In the genomic region with DNA sequence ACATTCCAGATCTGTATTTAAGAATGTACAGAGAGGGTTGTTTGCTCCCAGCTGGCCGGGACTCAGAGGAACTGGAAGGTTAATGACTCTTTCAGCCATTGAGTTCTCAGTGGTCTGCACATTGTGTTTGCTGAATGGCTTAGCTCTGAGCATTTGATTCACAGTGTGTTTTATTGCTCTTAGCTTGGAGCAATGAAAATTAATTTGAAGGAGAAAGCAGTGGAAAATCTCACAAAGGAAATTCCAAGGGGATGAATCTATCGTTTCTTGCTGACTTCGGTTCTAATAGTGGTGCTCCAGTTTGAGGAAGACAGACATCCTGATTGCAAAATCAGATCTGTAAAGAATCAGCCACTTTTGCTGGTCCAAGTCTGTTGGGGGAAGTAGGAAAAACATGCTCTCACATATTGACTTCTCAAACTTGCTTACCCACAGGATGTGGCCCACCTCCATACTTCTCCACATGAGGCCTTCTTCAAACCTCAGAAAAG, we compare ENCODE assay signal across 8 mouse cellular contexts.
A peak's percentile ranks its signal among the peaks of the same experiment; 100 is the strongest.
DNase-seq lines count a peak whose midpoint lies in the region; ATAC-seq and TF ChIP-seq lines count a peak whose summit lies in the region.

No protein-coding gene starts in this region.

- H3K27ac ChIP-seq in hindbrain, embryonic 15.5 days (replicated peaks), result peak overlapping the region; percentile 1; the same call in 1 of the 2 replicates
- no peak overlapping the region for H3K27ac ChIP-seq in hindbrain, embryonic 10.5 days
- 0 out of 2 replicates have a peak overlapping the region, but pooled peaks have one; percentile 32 for H3K27ac ChIP-seq in midbrain, postnatal 0 days (ENCODE audit: low read depth, low read length)
- H3K27ac ChIP-seq in midbrain, embryonic 10.5 days (replicated peaks), result no peak overlapping the region
- H3K27ac ChIP-seq in neural tube, embryonic 13.5 days (replicated peaks), result peak overlapping the region; percentile 50
- H3K27ac ChIP-seq in stomach, postnatal 0 days (replicated peaks), result no peak overlapping the region

- H3K9ac ChIP-seq in hindbrain, embryonic 15.5 days, result no peak overlapping the region
- H3K9ac ChIP-seq in midbrain, postnatal 0 days (replicated peaks; ENCODE audit: low read length, poor library complexity, severe bottlenecking), result no peak overlapping the region
- H3K9ac ChIP-seq in neural tube, embryonic 13.5 days, result no peak overlapping the region
- no peak overlapping the region for H3K9ac ChIP-seq in stomach, postnatal 0 days (ENCODE audit: low read length)

- no peak for TF ChIP-seq CTCF in midbrain, postnatal 0 days (IDR thresholded peaks at IDR 0.05)
- no peak for TF ChIP-seq CTCF in stomach, postnatal 0 days (IDR thresholded peaks at IDR 0.05; ENCODE audit: low read depth)

- no peaks in the 10 kb centered on the region for H3K36me3 ChIP-seq in hindbrain, embryonic 15.5 days
- H3K36me3 ChIP-seq in hindbrain, embryonic 10.5 days, result no peaks in the 10 kb centered on the region
- H3K36me3 ChIP-seq in midbrain, postnatal 0 days (ENCODE audit: insufficient read depth, low read length), result no peaks in the 10 kb centered on the region; the same call in 1 of the 2 replicates
- H3K36me3 ChIP-seq in midbrain, embryonic 10.5 days, result no peaks in the 10 kb centered on the region
- H3K36me3 ChIP-seq in neural tube, embryonic 13.5 days, result no peaks in the 10 kb centered on the region
- H3K36me3 ChIP-seq in stomach, postnatal 0 days (ENCODE audit: control insufficient read depth, insufficient read depth, low read length), result no peaks in the 10 kb centered on the region

- H3K4me3 ChIP-seq in hindbrain, embryonic 15.5 days, result no peak overlapping the region
- no peak overlapping the region for H3K4me3 ChIP-seq in hindbrain, embryonic 10.5 days
- H3K4me3 ChIP-seq in midbrain, postnatal 0 days (ENCODE audit: low read depth, low read length), result no peak overlapping the region
- no peak overlapping the region for H3K4me3 ChIP-seq in midbrain, embryonic 10.5 days
- no peak overlapping the region for H3K4me3 ChIP-seq in neural tube, embryonic 13.5 days
- H3K4me3 ChIP-seq in stomach, postnatal 0 days (ENCODE audit: low read depth, low read length), result no peak overlapping the region

- no peaks in the 10 kb centered on the region for H3K9me3 ChIP-seq in hindbrain, embryonic 15.5 days
- no peaks in the 10 kb centered on the region for H3K9me3 ChIP-seq in hindbrain, embryonic 10.5 days
- H3K9me3 ChIP-seq in midbrain, postnatal 0 days (ENCODE audit: low read length), result no peaks in the 10 kb centered on the region
- no peaks in the 10 kb centered on the region for H3K9me3 ChIP-seq in midbrain, embryonic 10.5 days (replicated peaks)
- H3K9me3 ChIP-seq in neural tube, embryonic 13.5 days, result no peaks in the 10 kb centered on the region
- H3K9me3 ChIP-seq in stomach, postnatal 0 days (ENCODE audit: control insufficient read depth, low read length), result no peaks in the 10 kb centered on the region

- H3K4me1 ChIP-seq in hindbrain, embryonic 15.5 days (replicated peaks), result peaks cover 26% of the 10 kb centered on the region
- H3K4me1 ChIP-seq in hindbrain, embryonic 10.5 days (replicated peaks), result peaks cover 19% of the 10 kb centered on the region; the same call in 1 of the 2 replicates
- H3K4me1 ChIP-seq in midbrain, postnatal 0 days (ENCODE audit: insufficient read depth, low read length), result peaks cover 6% of the 10 kb centered on the region; the same call in 1 of the 2 replicates
- peaks cover 32% of the 10 kb centered on the region for H3K4me1 ChIP-seq in midbrain, embryonic 10.5 days
- peaks cover 48% of the 10 kb centered on the region for H3K4me1 ChIP-seq in neural tube, embryonic 13.5 days (replicated peaks)
- no peaks in the 10 kb centered on the region for H3K4me1 ChIP-seq in stomach, postnatal 0 days (replicated peaks; ENCODE audit: control insufficient read depth, insufficient read depth)

- no peak for DNase-seq in hindbrain, embryonic 10.5 days (ENCODE audit: low spot score)
- DNase-seq in midbrain, postnatal 0 days (ENCODE audit: low spot score), result no peak
- DNase-seq in midbrain, embryonic 10.5 days (ENCODE audit: low spot score), result no peak
- peak; percentile 37 for DNase-seq in fibroblast of lung, adult 2 months (ENCODE audit: low read depth)
- no peak for DNase-seq in stomach, postnatal 0 days (ENCODE audit: low spot score)
- DNase-seq in adrenal gland, postnatal 25 days, result no peak

- no peak for ATAC-seq in hindbrain, embryonic 15.5 days (ENCODE audit: low FRiP score, low read depth)
- no peak for ATAC-seq in midbrain, postnatal 0 days (ENCODE audit: low FRiP score)
- ATAC-seq in neural tube, embryonic 13.5 days (ENCODE audit: low read depth), result no peak
- ATAC-seq in stomach, postnatal 0 days (ENCODE audit: low FRiP score, low TSS enrichment), result no peak

- no peak overlapping the region for H3K4me2 ChIP-seq in hindbrain, embryonic 15.5 days
- no peak overlapping the region for H3K4me2 ChIP-seq in midbrain, postnatal 0 days (ENCODE audit: low read depth, low read length, poor library complexity, severe bottlenecking)
- H3K4me2 ChIP-seq in neural tube, embryonic 13.5 days, result no peak overlapping the region
- no peak overlapping the region for H3K4me2 ChIP-seq in stomach, postnatal 0 days (replicated peaks; ENCODE audit: low read depth)

- H3K27me3 ChIP-seq in hindbrain, embryonic 15.5 days, result no peaks in the 10 kb centered on the region
- H3K27me3 ChIP-seq in hindbrain, embryonic 10.5 days (ENCODE audit: insufficient read depth, poor library complexity, severe bottlenecking), result no peaks in the 10 kb centered on the region; the same call in 1 of the 2 replicates
- H3K27me3 ChIP-seq in midbrain, postnatal 0 days (ENCODE audit: insufficient read depth, low read length), result no peaks in the 10 kb centered on the region
- H3K27me3 ChIP-seq in midbrain, embryonic 10.5 days (ENCODE audit: low read depth, poor library complexity, severe bottlenecking), result no peaks in the 10 kb centered on the region
- H3K27me3 ChIP-seq in neural tube, embryonic 13.5 days, result no peaks in the 10 kb centered on the region
- H3K27me3 ChIP-seq in stomach, postnatal 0 days (ENCODE audit: control insufficient read depth, insufficient read depth, low read length), result no peaks in the 10 kb centered on the region

- TF ChIP-seq EP300 in stomach, postnatal 0 days (optimal IDR thresholded peaks at IDR 0.05), result no peak

- 33% methylated on average over 3 of the region's 3 CpGs for WGBS in hindbrain, embryonic 15.5 days
- WGBS in hindbrain, embryonic 10.5 days, result 60% methylated on average over 3 of the region's 3 CpGs
- 21% methylated on average over 3 of the region's 3 CpGs for WGBS in midbrain, postnatal 0 days
- WGBS in midbrain, embryonic 10.5 days, result 59% methylated on average over 3 of the region's 3 CpGs
- 4% methylated on average over 3 of the region's 3 CpGs for WGBS in neural tube, embryonic 13.5 days
- WGBS in stomach, postnatal 0 days, result 17% methylated on average over 3 of the region's 3 CpGs

Comparison
In these comparisons a context has a peak if more than half of its experiments do, and no peak if none do; other contexts are left out.
1. H3K27ac ChIP-seq: peak in hindbrain, embryonic 15.5 days (single experiment), midbrain, postnatal 0 days (single experiment) and neural tube, embryonic 13.5 days (single experiment); none in hindbrain, embryonic 10.5 days (single experiment), midbrain, embryonic 10.5 days (single experiment) and stomach, postnatal 0 days (single experiment).